Mouse (Mus musculus): ENCODE data around the gene Cfap299. TPM values are rescaled to one million over a fixed set of nuclear protein-coding genes. Genes with fewer than 3 reads are reported as not detected.

Cfap299 gene
- total RNA-seq, 2 experiments from 2014 or later = 0.42 TPM; not detected in 1

DNA sequence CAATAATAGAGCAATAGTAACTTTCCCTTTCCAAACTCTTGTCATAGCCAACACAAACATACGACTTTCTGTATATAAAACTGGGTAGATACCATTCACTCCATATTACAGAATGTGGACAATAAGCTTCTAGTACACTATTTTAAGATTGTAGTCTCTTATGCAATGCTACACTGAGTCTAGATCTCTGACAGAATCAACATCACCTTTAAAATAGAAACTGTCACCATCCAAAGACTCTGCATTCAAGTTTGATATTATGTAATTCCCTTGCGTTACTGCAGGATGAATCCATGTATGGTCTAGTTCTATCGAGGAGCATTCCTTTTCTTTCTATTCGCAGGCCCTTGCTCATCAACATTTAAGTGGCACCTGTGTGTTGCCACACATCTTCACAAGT is 477.4 kb downstream of the Cfap299 start:
- no peak overlapping the region for H3K4me3 ChIP-seq
- H3K27ac ChIP-seq = no peak overlapping the region
- no peak for DNase-seq (ENCODE audit: extremely low spot score in 1 of 2, low spot score in 2 of 2)
- intact Hi-C loops (cut with DNase I) = no loop called here
- TF ChIP-seq CTCF (IDR thresholded peaks at IDR 0.05) = no peak

DNA sequence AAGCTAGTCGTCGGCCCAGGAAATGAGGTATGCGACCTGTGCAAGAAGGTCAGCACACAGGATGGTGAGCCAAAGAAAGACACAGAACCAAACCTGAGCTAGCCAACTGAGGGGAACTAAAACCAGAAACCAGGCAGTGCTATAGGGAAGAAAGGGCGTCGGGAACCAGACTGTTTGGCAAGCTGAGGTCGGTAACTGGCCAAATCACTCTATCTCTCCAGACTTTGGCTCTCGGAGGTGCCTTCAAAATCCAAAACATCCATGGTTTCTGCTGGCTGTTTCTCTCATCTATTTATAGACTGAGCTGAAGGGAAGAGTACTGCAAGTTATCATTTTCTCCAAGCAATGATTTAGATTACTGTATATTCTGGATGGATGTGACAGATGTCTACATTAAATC is 477.9 kb downstream of the Cfap299 start:
- intact Hi-C loops (cut with DNase I) = no loop called here
- no peak for DNase-seq (ENCODE audit: extremely low spot score in 1 of 2, low spot score in 2 of 2)
- H3K4me3 ChIP-seq = no peak overlapping the region
- no peak overlapping the region for H3K27ac ChIP-seq
- no peak for TF ChIP-seq CTCF (IDR thresholded peaks at IDR 0.05)

DNA sequence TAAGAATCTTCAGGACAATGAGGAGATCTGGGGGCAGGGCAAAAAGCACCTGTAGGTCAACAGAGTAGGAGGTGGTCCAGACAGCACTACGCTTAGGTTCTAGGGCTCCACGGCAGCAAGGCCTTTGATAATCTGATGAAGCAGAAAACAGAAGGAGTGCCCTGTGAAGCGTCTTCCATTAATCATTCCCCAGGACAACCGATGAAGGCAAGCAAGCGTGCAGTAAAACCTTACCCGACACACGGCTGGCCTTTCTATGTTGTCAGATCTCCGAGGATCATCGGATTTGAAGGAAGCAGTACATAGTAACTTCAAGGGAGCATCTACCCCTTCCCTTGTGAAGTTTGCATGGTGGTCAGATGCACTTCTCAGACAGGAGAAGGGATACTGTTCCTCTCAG is 478.8 kb downstream of the Cfap299 start:
- intact Hi-C loops (cut with DNase I) = no loop called here
- DNase-seq (ENCODE audit: extremely low spot score in 1 of 2, low spot score in 2 of 2) = no peak
- Histone ChIP-seq H3K4me3 (no peak overlapping the region), H3K27ac (no peak overlapping the region)
- TF ChIP-seq CTCF (IDR thresholded peaks at IDR 0.05) = no peak

DNA sequence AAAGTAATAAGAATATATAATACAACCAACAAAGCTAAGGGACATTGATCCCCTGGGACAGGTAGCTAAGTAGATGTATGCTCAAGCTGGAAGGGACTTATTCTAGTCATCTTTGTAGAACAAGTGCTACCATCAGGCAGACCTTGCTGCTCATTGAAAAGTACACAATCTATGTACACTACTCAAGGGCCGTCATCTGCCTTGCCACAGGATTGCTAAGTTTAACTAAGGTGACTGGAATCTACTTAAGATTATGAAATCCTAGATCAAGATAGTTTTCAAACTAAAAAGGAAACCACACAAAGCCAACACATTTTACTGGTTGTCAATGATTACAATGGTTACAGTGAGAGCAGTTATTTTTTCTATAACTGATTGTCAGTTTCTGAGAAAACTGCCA is 483.3 kb downstream of the Cfap299 start:
- TF ChIP-seq CTCF (IDR thresholded peaks at IDR 0.05) = no peak
- Histone ChIP-seq H3K27ac (no peak overlapping the region), H3K4me3 (no peak overlapping the region)
- intact Hi-C loops (cut with DNase I) = no loop called here
- no peak for DNase-seq (ENCODE audit: extremely low spot score in 1 of 2, low spot score in 2 of 2)

DNA sequence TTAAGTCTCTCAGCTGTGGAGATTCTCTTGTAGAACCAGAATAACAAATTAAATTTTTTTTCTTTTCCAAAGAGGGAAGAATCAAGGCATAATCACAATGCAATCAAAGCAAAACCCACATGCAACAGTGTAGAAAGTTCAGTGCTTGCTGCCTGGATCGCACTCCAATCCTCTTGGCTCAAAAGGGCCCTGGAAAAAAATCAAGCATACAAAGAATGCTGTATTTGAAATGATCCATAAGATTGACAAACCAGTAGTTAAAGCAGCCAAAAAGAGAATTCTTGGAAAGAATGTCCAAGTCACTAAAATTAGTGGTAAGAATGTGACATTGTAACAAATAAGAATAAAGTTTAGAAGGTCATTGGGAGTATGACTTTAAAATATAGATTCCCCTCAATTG is 486.2 kb downstream of the Cfap299 start:
- intact Hi-C loops (cut with DNase I) = no loop called here
- no peak for DNase-seq (ENCODE audit: extremely low spot score in 1 of 2, low spot score in 2 of 2)
- no peak overlapping the region for H3K27ac ChIP-seq
- TF ChIP-seq CTCF (IDR thresholded peaks at IDR 0.05) = no peak
- no peak overlapping the region for H3K4me3 ChIP-seq

DNA sequence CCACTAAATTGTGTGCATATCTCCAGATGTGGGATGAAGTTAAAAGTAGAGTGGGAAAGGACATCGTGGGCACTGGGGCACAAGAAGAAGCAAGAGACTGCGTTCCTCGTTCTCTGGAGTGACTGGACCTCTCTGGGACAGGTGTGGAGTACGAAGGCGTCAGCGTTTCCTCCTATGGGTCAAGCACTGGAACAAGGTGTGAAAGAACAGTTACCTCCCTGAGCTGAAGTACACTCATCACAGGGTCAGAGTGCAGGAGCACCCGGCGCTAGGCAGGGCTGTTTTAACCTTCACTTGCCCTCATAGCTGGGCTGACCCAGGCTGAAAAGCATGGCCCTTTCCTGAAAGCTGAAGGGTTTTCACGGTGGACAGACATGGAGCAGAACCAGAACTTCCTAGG is 504.7 kb downstream of the Cfap299 start:
- no peak for DNase-seq (ENCODE audit: extremely low spot score in 1 of 2, low spot score in 2 of 2)
- Histone ChIP-seq H3K27ac (no peak overlapping the region), H3K4me3 (no peak overlapping the region)
- intact Hi-C loops (cut with DNase I) = no loop called here
- TF ChIP-seq CTCF (IDR thresholded peaks at IDR 0.05) = no peak

DNA sequence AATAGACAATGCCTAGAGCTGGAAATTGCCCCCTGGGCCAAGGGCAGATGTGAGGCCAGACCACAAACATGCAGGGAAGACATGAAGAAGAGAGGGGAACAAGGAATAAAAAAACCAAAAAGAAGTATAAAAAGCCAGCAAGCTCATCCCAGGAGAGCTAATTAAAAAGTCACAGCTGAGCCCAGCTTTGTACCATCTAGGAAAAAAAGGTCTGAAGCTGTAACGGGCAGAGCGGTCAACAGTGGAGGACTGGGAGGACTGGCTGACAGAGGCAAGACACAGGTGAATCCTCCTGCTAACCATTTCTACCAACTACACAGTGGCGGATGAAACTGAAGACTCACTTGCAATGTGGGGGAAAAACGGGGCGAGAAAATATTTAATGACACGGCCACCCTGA is 505.2 kb downstream of the Cfap299 start:
- TF ChIP-seq CTCF (IDR thresholded peaks at IDR 0.05) = no peak
- no peak overlapping the region for H3K4me3 ChIP-seq
- no peak overlapping the region for H3K27ac ChIP-seq
- DNase-seq (ENCODE audit: extremely low spot score in 1 of 2, low spot score in 2 of 2) = no peak
- intact Hi-C loops (cut with DNase I) = no loop called here

DNA sequence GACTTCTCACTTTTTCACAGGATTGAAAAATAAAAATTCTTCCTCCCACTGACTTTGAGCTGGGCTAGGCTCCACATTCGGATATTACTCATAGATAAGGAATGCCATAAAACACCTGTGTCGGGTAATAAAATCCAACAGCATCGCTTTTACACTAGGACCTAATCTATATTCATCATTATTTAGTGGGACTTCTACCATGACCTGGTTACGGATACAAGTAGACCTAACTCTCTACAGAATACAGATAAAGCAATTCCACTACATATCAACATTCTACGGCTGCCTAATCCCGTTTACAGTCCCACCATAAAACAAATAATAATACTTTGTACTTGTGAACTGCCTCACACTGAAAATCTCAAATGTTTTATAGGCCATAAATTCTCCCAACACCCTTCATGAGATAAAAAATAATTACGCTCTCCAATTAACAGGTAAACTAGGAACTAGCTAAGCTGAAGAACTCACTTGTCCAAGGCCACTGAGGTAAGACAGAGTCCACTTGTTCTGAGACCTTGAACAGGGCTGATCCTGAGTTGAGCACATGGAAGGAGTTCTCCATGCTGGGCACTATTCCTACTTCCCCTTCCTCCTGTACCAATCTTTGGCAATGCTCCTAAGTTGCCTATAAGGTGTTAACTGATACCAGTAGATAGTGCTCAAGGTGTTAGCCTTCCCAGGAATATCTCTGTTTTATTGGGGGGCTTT is 513.7 kb downstream of the Cfap299 start:
- intact Hi-C loops (cut with DNase I) = no loop called here
- Histone ChIP-seq H3K27ac (no peak overlapping the region), H3K4me3 (no peak overlapping the region)
- DNase-seq (ENCODE audit: extremely low spot score in 1 of 2, low spot score in 2 of 2) = no peak
- TF ChIP-seq CTCF (IDR thresholded peaks at IDR 0.05) = no peak

DNA sequence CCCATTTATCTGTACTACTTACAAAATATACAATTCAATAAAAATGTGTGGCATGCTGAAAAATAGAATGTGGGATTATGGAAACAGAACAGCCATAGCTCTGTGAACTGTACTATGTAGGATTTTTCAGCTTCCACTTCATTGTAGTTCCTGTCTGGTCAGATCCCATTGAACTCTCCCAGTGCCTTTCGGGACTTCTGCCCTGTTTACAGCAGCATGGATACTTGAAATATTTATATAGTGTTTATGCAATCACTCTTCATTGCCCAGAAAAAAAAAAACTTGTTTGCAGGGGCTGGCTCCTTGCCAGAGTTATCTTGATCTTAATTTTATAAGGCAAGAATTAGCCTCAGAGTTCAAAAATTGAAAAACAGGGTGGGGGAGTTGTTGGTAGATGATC is 515.6 kb downstream of the Cfap299 start:
- TF ChIP-seq CTCF (IDR thresholded peaks at IDR 0.05) = no peak
- H3K4me3 ChIP-seq = no peak overlapping the region
- intact Hi-C loops (cut with DNase I) = no loop called here
- DNase-seq (ENCODE audit: extremely low spot score in 1 of 2, low spot score in 2 of 2) = no peak
- H3K27ac ChIP-seq = no peak overlapping the region

Small RNAs within 50 kb of the gene (microRNA-seq; reads per million reads assigned to microRNA genes)
- 0 reads per million in 2 experiments for gene Mir703

Other genes starting within 250 kb of the Cfap299 start
- gene Prdm8, start 162.1 kb upstream of the Cfap299 start, total RNA-seq (2021) = 10 to 100 TPM; 35.0 to 36.3 TPM
- gene Fgf5, start 75.1 kb upstream of the Cfap299 start, total RNA-seq (2021) = 1 to 10 TPM; 3.3 to 4.1 TPM
- gene Gm11111, start 223.4 kb downstream of the Cfap299 start, total RNA-seq (2021) = not detected

All from left cerebral cortex, adult 2 months (tissue).